Mouse (Mus musculus) WW6 (cell line): ENCODE results near the gene Pde4d.
"Not testable (repeated sequence)": the region's sequence is repeated elsewhere in the genome, so short reads cannot be mapped to it uniquely, and the experiment has no call there.

Experiments used
- DNase-seq: peaks from one replicate; pipeline ENCODE4 v3.0.0-alpha.2; 2013; ENCODE audit warnings: low read depth, low spot score

Gene Pde4d

GRCm38 (mm10) chr13:108692883-108693550, 243.3 kb downstream of the Pde4d start:
- no peak for DNase-seq

GRCm38 (mm10) chr13:108705441-108705840, 255.7 kb downstream of the Pde4d start:
- no peak for DNase-seq

- no peak for DNase-seq
Measured at GRCm38 (mm10) chr13:108714032-108714431, 264.3 kb downstream of the Pde4d start.

- no peak for DNase-seq
Measured at GRCm38 (mm10) chr13:108715029-108715428, 265.3 kb downstream of the Pde4d start.

- DNase-seq: no peak
Measured at GRCm38 (mm10) chr13:108722234-108722633, 272.5 kb downstream of the Pde4d start.

- DNase-seq: not testable (repeated sequence)
Measured at GRCm38 (mm10) chr13:108734356-108734755, 284.6 kb downstream of the Pde4d start.

- no peak for DNase-seq
Measured at GRCm38 (mm10) chr13:108751155-108751840, 301.6 kb downstream of the Pde4d start.

GRCm38 (mm10) chr13:108757477-108757876, 307.7 kb downstream of the Pde4d start:
- DNase-seq: no peak

GRCm38 (mm10) chr13:108758331-108758730, 308.6 kb downstream of the Pde4d start:
- no peak for DNase-seq

GRCm38 (mm10) chr13:108759140-108759539, 309.4 kb downstream of the Pde4d start:
- DNase-seq: no peak

- DNase-seq: no peak
Measured at GRCm38 (mm10) chr13:108763295-108763694, 313.5 kb downstream of the Pde4d start.

- DNase-seq: no peak
Measured at GRCm38 (mm10) chr13:108766020-108766727, 316.4 kb downstream of the Pde4d start.

- DNase-seq: no peak
Measured at GRCm38 (mm10) chr13:108769465-108770056, 319.8 kb downstream of the Pde4d start.

- DNase-seq: no peak
Measured at GRCm38 (mm10) chr13:108772386-108772785, 322.6 kb downstream of the Pde4d start.

- no peak for DNase-seq
Measured at GRCm38 (mm10) chr13:108774981-108775380, 325.2 kb downstream of the Pde4d start.

GRCm38 (mm10) chr13:108775882-108776281, 326.1 kb downstream of the Pde4d start:
- DNase-seq: no peak

- DNase-seq: not testable (repeated sequence)
Measured at GRCm38 (mm10) chr13:108797620-108798019, 347.9 kb downstream of the Pde4d start.

GRCm38 (mm10) chr13:108809191-108809590, 359.4 kb downstream of the Pde4d start:
- DNase-seq: no peak

GRCm38 (mm10) chr13:108812956-108813355, 363.2 kb downstream of the Pde4d start:
- peak; percentile 9 for DNase-seq

- DNase-seq: no peak
Measured at GRCm38 (mm10) chr13:108819846-108820408, 370.2 kb downstream of the Pde4d start.

GRCm38 (mm10) chr13:108820487-108820886, 370.7 kb downstream of the Pde4d start:
- no peak for DNase-seq

- no peak for DNase-seq
Measured at GRCm38 (mm10) chr13:108821270-108821669, 371.5 kb downstream of the Pde4d start.
